In genomic region chr10:75020271-75020670, GRCm38 (mm10) we compare ENCODE assay signal across 22 mouse cellular contexts. TPM values are rescaled to one million over a fixed set of nuclear protein-coding genes. Genes with fewer than 3 reads are reported as not detected.
"Had no signal": no experiment of that assay in that cellular context is flagged by ENCODE, and none has a peak within 500 bp of the region (broad histone marks: within the 10 kb centered on the region; RNA-seq: fewer than 3 reads in every experiment).

No protein-coding gene starts in this region.

- H3K4me3 ChIP-seq: intestine, embryonic 15.5 days; kidney, embryonic 15.5 days; limb, embryonic 12.5 days; limb, embryonic 15.5 days; midbrain, embryonic 12.5 days; midbrain, embryonic 15.5 days; neural tube, embryonic 12.5 days; neural tube, embryonic 15.5 days had no signal

- H3K27ac ChIP-seq: intestine, embryonic 15.5 days; kidney, embryonic 15.5 days; limb, embryonic 12.5 days; limb, embryonic 15.5 days; liver, embryonic 14.5 days; macrophage; midbrain, embryonic 12.5 days; midbrain, embryonic 15.5 days; neural tube, embryonic 12.5 days; neural tube, embryonic 15.5 days had no signal

- H3K4me2 ChIP-seq: intestine, embryonic 15.5 days; kidney, embryonic 15.5 days; limb, embryonic 12.5 days; limb, embryonic 15.5 days; liver, embryonic 11.5 days; midbrain, embryonic 12.5 days; midbrain, embryonic 15.5 days; neural tube, embryonic 12.5 days; neural tube, embryonic 15.5 days had no signal

- H3K27me3 ChIP-seq: intestine, embryonic 15.5 days; kidney, embryonic 15.5 days; limb, embryonic 15.5 days; midbrain, embryonic 15.5 days; neural tube, embryonic 12.5 days; neural tube, embryonic 15.5 days had no signal

- H3K9me3 ChIP-seq: intestine, embryonic 15.5 days; kidney, embryonic 15.5 days; limb, embryonic 12.5 days; limb, embryonic 15.5 days; midbrain, embryonic 12.5 days; midbrain, embryonic 15.5 days; neural tube, embryonic 12.5 days; neural tube, embryonic 15.5 days had no signal

- H3K9ac ChIP-seq: intestine, embryonic 15.5 days; kidney, embryonic 15.5 days; limb, embryonic 12.5 days; limb, embryonic 15.5 days; liver, embryonic 14.5 days; liver, postnatal 0 days; midbrain, embryonic 12.5 days; midbrain, embryonic 15.5 days; neural tube, embryonic 12.5 days; neural tube, embryonic 15.5 days had no signal

- H3K4me1 ChIP-seq: intestine, embryonic 15.5 days; limb, embryonic 15.5 days; midbrain, embryonic 12.5 days; midbrain, embryonic 15.5 days; neural tube, embryonic 12.5 days had no signal

- DNase-seq: kidney, adult 11 months; kidney, adult 8-10 months; kidney, postnatal 4 days; left cerebral cortex, postnatal 4 days; liver, postnatal 0 days; thymus, adult 18-20 months; thymus, postnatal 36 days had no signal

- ATAC-seq: liver, postnatal 0 days had no signal

- H3K36me3 ChIP-seq: intestine, embryonic 15.5 days; kidney, embryonic 15.5 days; limb, embryonic 12.5 days; limb, embryonic 15.5 days; midbrain, embryonic 12.5 days; midbrain, embryonic 15.5 days had no signal

RNA-seq across cellular contexts. Expression of gene Rsph14, which starts 12.1 kb away (rescaled TPM):
- polyA plus RNA-seq: intestine, embryonic 15.5 days; kidney, embryonic 15.5 days; limb, embryonic 12.5 days; limb, embryonic 15.5 days; liver, embryonic 11.5 days; liver, embryonic 14.5 days; liver, postnatal 0 days; macrophage; midbrain, embryonic 12.5 days; neural tube, embryonic 12.5 days; small intestine, adult 2 months; spleen, adult 2 months; stomach, embryonic 16.5 days; urinary bladder, adult 2 months had no signal
